Mouse (Mus musculus) MN1 (cell line): ENCODE results near the gene Zbtb32.

Experiments
- DNase-seq: peaks from one replicate; pipeline ENCODE4 v3.0.0-alpha.2; 2016; ENCODE audit warnings: low spot score

Zbtb32 gene

DNA sequence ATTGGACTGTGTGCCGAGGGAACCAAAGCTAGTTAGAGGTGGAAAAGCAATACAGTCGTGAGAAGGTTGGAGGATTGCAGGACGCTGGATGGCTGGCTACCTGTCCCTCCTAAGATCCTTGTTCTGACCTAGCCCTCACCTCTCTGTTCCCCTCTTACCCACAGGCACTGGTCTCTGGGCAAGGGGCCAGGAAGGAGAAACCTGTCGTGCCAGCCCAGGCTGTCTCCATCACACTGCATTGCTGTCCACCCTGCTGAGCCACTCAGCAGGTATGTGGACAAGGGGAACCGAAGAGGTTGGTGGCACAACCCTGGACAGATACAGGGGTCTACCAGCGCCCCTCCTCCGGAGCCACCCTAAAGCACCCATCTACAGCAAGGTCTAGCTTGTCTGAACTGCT, 1.9 kb upstream of the Zbtb32 start:
- DNase-seq: peak; percentile 29

DNA sequence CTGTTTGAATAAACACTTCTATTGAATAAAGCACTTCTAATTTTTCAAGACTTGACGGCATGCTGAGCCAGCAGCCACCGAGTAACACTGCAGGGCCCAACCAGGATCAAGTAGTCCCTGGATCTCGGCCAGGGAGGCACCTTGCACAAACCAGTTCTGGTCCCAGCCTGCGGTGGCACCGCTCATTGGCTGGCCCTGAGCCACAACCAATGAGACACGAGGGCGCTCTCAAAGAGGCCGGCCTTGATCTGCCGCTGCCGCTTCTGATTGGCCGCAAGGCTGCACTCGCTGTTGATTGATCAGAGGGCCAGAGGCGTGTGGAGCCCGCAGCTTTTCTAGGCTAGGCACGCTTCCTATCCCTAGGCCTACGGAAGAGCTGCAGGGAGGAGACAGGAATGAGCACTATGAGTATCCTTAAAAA, 1.2 kb upstream of the Zbtb32 start:
- peak; percentile 97 for DNase-seq

DNA sequence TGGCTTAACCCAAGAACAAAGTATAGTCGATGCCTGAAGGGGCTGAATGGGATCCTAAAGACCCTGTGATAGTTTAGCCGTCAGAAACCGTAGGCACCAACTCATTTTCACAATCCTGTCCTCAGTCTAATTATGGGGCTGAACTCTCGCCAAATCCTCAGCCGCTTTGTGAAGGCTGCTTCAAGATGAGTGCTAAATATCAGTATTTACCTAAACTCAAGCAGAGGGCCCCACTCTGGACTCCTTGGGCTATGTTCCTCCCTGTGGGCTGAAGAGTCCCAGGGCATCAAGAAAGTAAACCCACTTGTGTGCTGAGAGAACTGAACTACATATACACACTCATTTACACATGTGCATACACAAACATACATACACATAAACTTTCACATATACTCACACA, 1.9 kb downstream of the Zbtb32 start:
- no peak for DNase-seq

DNA sequence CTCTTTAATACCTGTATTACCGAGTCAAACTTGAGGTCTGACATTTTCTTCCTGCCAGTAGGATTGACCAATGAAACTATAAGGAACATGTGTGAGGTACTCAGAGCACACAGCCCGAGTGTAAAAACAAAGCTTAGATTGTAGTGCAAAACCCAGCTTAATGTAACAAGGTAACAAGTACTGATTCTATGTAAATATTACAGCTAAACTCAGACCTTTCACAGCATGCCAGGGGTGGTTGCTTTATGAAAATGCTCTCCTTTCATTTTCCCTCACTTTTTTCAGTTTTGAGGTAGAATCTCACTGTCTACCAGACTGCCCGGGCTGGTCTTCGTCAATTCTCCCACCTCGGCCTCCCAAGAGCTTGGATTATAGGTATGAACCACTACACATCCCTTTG, 2.6 kb downstream of the Zbtb32 start:
- DNase-seq: no peak

DNA sequence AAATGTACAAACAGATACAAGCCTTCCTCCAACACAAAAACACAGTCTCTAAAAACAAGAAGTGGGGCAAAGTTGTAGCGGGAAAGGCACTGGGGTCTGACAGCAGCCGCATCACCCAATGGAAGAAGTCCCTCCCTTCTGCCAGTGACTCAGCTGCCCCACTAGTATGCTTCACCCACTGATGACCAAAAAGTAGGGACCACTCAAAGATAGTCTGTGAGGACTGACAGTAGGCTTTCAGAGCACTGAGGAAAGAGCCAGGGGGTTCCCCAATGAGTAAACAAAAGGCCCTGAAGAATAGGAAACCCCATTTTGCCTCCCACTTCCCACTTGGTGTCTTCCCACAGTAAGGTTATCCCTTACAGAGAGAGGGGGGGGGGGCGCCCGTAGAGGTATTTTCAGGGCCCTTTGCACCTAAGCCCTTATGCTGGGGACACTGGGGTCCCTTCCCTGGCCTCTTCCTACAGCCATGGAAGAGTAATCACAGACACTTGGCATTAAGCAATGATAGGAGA, 4.1 kb downstream of the Zbtb32 start:
- DNase-seq: no peak

- peak; percentile 60 for DNase-seq
These were observed 4.9 kb downstream of the Zbtb32 start for GRCm38 (mm10) chr7:30593579-30594509.

- DNase-seq: no peak
These were observed 5.8 kb downstream of the Zbtb32 start for GRCm38 (mm10) chr7:30592772-30593423.

GRCm38 (mm10) chr7:30591605-30591951, 7.1 kb downstream of the Zbtb32 start:
- no peak for DNase-seq

GRCm38 (mm10) chr7:30590927-30591604, 7.6 kb downstream of the Zbtb32 start:
- DNase-seq: no peak

DNA sequence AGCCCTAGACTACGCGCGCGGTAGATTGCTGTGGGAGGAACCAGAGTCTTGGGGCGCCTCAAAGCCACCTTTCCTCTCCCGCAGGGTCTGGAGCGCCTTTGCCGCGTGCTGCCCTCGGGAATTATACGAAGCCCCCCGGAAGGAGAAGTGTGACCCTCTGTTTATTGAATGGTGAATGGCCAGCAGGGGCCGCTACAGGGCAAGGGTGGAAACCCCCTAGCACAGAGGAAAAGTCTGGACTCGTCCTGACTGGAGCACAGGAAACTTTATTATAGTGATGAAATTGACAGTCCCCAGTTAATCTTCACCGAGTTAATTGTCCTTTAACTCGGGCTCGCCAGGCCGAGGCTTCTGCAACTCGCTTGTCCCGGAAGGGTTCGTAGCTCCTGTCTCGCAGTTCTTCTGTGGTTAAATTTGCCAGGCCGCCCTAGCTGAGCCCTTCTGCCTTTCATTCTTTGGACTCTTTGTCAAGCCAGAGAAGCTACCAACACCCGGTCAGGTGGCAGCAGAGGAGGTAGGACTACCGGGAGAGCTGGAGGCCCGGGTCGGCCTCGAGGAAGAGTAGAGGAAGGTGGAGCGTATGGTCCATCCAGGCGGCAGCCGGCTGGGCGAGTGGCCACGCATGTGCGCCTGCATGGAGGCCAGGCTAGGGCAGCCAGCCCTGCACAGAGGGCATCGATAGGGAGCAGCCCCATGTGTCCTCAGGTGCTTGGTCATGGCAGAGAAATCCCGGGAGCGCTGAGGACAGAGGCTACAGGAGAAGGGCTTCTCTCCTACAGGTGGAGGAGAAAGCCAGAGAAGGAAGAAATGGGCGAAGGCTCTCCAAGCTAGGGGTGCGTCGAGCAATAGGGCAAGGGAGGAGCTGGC, 9.0 kb downstream of the Zbtb32 start:
- DNase-seq: peak; percentile 83

DNA sequence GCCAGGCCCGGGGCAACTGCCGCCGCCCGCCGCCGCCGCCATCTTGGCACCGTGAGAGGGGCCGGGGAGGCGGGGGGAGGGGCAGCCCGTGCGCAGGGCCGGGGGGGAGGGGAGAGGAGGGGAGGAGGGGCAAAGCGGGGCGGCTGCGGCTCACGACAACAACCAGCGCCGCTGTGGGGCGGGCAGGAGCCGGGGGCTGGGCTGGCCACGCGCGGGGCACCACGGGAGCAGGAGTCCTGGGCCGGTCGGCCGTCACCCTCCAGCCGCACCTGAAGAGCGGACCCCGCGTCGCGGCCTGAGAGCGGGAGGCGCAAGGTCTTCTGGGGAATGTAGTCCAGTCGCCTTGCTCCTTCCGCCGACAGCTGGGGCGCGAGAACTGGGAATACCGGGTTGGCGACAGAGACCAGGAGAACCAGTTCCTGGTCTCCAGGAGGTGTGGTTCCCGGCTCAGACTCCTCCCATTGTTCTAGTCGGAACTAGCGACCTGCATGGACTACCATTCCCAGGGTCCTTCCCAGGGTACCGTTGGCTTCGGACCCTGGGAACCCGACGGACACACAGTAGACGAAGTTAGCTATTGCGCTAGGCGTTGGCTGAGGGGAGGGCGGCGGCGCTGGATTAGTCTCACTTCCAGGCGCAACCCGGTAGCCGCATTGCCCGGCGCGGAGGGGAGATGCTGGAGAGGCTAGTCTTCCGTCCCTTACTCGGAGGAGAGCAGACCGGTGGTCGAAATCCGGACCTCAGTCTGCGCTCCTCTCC, 9.9 kb downstream of the Zbtb32 start, which contains the start of gene Kmt2b:
Kmt2b (minus strand) TSS at position 51 of the 759 bp plus-strand sequence.
- peak; percentile 97 for DNase-seq

DNA sequence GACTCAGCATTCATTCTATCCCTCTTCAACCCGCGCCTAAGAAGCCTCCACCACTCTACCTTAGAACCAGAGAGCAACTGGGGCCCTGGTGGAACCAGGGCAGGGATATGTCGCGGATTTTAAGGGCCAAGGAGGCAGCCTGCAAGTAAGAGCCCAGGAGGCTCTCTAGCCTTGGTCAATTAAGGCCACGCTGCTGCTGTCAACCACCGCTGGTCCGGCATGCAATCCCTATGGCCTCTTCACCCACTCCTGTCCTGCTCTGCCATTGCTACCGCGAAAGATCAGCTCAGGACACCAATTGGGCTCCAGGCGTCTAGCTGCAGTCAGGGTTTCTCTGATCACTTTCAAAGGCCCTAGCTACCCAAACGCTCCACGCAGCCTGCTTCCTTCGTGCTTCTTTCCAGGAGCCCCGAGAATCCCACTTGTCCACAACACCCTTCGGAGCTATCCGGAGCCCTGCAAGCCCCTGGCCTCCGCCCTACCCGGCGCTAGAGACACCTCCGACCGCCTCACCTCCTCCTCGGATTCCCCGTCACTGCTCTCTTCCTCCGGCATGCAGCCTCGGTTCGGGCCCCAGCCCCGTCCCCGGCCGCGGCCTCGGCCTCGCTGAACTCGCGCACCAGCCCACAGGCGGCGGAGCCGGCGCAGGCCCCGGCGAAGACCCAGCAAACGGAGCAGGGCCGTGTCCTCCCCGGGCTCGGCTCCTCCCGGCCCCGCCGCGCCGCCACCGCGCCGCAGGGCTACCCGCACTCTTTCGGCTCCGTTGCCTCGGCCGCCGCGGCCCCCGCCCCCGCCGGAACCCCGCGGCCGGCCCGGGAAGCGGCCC, 10.7 kb downstream of the Zbtb32 start:
- peak; percentile 44 for DNase-seq

DNA sequence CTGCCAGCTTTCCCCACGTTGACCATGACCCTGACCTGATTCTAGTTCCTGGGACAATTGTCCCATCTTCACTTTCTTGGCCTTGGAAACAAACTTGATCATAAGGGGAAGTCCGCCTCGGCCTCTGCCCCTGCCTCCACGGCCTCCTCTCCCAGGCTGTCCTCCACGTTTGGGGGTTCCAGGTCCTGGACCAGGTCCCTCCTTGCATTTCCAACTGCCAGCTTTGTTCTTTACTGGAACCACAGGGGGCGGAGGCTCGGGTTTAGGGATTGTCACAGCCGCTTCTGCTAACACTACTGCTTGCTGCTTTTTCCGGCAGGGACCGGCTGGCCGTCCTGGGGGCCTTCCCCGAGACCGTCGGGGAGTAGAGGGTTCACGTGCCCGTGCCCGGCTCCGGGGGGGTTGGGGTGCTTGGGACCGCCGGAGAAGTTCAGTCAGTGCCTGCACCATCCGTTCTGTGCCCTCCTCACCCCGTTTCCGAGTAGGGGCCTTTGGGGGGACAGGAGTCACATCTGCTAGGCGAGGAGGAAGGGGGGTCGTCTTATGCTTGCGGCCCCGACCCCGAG, 12.2 kb downstream of the Zbtb32 start:
- no peak for DNase-seq

- DNase-seq: no peak
These were observed 13.5 kb downstream of the Zbtb32 start for GRCm38 (mm10) chr7:30585170-30585569.

- DNase-seq: no peak
These were observed 14.4 kb downstream of the Zbtb32 start for GRCm38 (mm10) chr7:30584339-30584738.

- no peak for DNase-seq
These were observed 17.2 kb downstream of the Zbtb32 start for GRCm38 (mm10) chr7:30581547-30581946.

DNA sequence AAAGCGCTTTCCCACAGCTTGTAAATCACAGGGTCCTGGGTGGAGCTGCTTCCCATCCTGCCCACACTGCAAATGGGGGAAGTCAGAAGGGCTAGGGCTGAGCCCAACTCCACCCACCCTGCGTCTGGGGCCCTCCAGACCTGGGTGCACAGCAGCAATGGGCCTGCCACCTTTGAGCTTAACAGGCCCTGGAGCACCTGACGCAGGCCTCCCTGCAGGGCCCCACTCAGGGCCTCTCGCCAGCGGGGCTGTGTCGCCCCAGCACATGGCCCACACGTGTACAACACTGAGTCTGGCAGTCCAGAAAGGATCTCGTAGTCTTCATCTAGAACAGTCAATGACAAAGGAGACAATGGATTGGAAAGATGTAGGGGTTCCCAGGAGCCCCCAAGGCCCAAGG, 18.8 kb downstream of the Zbtb32 start:
- DNase-seq: no peak

DNA sequence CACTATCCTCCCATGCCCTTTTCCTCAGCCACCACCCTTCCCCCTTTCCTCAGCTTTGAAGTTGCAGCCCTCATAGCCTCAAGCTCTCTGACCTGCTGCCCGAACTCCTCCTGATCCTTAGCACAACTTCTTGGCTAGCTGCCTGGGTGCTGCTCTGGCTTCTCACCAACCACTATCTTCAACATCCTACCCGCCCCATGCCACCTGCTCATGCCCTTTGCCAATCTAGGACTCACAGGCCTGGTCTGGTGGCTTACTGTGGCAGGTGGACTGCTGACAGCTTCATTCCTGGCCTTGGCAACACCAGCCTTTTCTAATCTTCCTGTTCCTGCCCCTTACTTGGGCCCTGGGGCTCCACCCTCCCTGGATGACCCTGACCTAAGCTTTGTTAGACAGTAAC, 25.7 kb downstream of the Zbtb32 start:
- peak; percentile 75 for DNase-seq

DNA sequence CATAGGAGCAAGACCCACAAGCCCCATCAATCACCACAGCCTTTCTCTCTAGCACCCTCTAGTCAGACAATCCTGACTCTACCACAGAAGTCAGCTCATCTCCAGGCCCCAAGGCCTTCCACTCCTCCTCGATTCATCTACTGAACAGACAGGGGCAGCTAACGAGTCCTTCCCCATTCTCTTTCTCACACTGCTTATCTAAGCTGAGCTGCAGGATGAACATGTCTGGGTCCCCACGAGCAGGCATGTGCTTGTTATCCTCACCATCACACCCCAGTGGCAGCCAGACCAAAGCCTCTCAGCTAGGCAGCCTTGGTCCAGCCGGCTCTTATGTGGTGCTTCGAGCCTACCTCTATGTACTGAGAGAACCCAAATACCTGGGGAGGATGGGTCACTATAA, 26.3 kb downstream of the Zbtb32 start:
- no peak for DNase-seq

DNA sequence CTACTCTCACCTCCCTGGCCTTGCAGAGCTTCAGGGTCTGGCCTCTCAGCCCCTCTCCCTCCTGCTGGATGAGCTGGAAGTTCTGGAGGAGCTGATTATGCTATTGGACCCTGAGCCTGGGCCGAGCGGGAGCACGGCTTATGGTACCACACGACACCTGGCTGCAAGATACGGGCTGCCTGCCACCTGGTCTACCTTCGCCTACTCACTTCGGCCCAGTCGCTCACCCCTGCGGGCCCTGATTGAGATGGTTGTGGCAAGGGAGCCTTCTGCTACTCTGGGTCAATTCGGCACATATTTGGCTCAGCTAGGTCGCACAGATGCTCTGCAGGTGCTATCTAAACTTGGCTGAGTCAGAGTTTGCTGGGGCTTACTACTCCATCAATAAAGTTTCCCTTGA, 31.2 kb downstream of the Zbtb32 start:
- no peak for DNase-seq
